Mouse (Mus musculus) monocyte, adult 59 days (primary cell): ENCODE measurements around the gene Aff1. TPM values are rescaled to one million over a fixed set of nuclear protein-coding genes. Genes with fewer than 3 reads are reported as not detected.

ENCODE experiments used
- total RNA-seq, 2 experiments: library from RNA; stranded (reverse); gene quantifications; one replicate each; pipeline ENCODE4 v1.2.4; 2023

Aff1 gene
- total RNA-seq = 10 to 100 TPM; 64.8 to 68.0 TPM

GRCm38 (mm10) chr5:103691624-103692530 lies at the start of gene Aff1:
Gene Aff1, plus strand, starts transcription at chr5:103692374.

GRCm38 (mm10) chr5:103655346-103656118 lies 36.6 kb upstream of the Aff1 start, which contains the start of gene 1700016H13Rik:
Gene 1700016H13Rik, minus strand, starts transcription at chr5:103656010.

Other genes starting within 250 kb of the Aff1 start
- not detected for gene Slc10a6, start 63.0 kb upstream of the Aff1 start, total RNA-seq
- gene 1700016H13Rik, start 36.4 kb upstream of the Aff1 start, total RNA-seq = not detected
- gene Klhl8, start 218.9 kb downstream of the Aff1 start, total RNA-seq = 1 to 10 TPM; 3.2 to 3.7 TPM